Mouse (Mus musculus): ENCODE measurements around the gene Cd164l2.
A peak's percentile ranks its signal among the peaks of the same experiment; 100 is the strongest.

Cd164l2 gene

GRCm38 (mm10) chr4:133195014-133195413 is 16.9 kb upstream of the Cd164l2 start:
- no peak for DNase-seq

GRCm38 (mm10) chr4:133196136-133196535 is 15.8 kb upstream of the Cd164l2 start:
- no peak for DNase-seq

GRCm38 (mm10) chr4:133196852-133197251 is 15.1 kb upstream of the Cd164l2 start:
- DNase-seq = peak in 1 of 2 experiments; percentile 48

- no peak for DNase-seq
Observed at GRCm38 (mm10) chr4:133197355-133197754, 14.6 kb upstream of the Cd164l2 start.

- DNase-seq = peak; percentile 78 to 85
Observed at GRCm38 (mm10) chr4:133197801-133198286, 14.1 kb upstream of the Cd164l2 start.

GRCm38 (mm10) chr4:133198337-133199180 is 13.4 kb upstream of the Cd164l2 start:
- peak in 1 of 2 experiments; percentile 37 for DNase-seq

GRCm38 (mm10) chr4:133199743-133200142 is 12.2 kb upstream of the Cd164l2 start:
- no peak for DNase-seq

GRCm38 (mm10) chr4:133200343-133200742 is 11.6 kb upstream of the Cd164l2 start:
- peak; percentile 50 to 61 for DNase-seq

- DNase-seq = peak; percentile 86 to 90
Observed at GRCm38 (mm10) chr4:133201006-133201771, 10.7 kb upstream of the Cd164l2 start.

- no peak for DNase-seq
Observed at GRCm38 (mm10) chr4:133202254-133202653, 9.7 kb upstream of the Cd164l2 start.

GRCm38 (mm10) chr4:133203591-133203990 is 8.3 kb upstream of the Cd164l2 start:
- DNase-seq = no peak

GRCm38 (mm10) chr4:133204379-133204778 is 7.6 kb upstream of the Cd164l2 start:
- DNase-seq = no peak

GRCm38 (mm10) chr4:133209366-133209765 is 2.6 kb upstream of the Cd164l2 start:
- DNase-seq = peak; percentile 52 to 72

GRCm38 (mm10) chr4:133210023-133210787 is 1.7 kb upstream of the Cd164l2 start:
- no peak for DNase-seq

GRCm38 (mm10) chr4:133210788-133211390 is 1.0 kb upstream of the Cd164l2 start:
- DNase-seq = no peak

- peak; percentile 81 to 91 for DNase-seq
Observed at GRCm38 (mm10) chr4:133212562-133213267, 784 bp downstream of the Cd164l2 start.

GRCm38 (mm10) chr4:133213268-133213590 is 1.3 kb downstream of the Cd164l2 start:
- peak; percentile 41 to 49 for DNase-seq

- DNase-seq = no peak
Observed at GRCm38 (mm10) chr4:133213661-133214060, 1.7 kb downstream of the Cd164l2 start.

GRCm38 (mm10) chr4:133217641-133218040 is 5.7 kb downstream of the Cd164l2 start:
- peak; percentile 58 to 86 for DNase-seq

GRCm38 (mm10) chr4:133218745-133219144 is 6.8 kb downstream of the Cd164l2 start:
- DNase-seq = no peak

- peak; percentile 71 to 89 for DNase-seq
Observed at GRCm38 (mm10) chr4:133220656-133221055, 8.7 kb downstream of the Cd164l2 start.

- no peak for DNase-seq
Observed at GRCm38 (mm10) chr4:133221701-133222100, 9.8 kb downstream of the Cd164l2 start.
